Mouse (Mus musculus): ENCODE results near the gene Chn2.

DNA sequence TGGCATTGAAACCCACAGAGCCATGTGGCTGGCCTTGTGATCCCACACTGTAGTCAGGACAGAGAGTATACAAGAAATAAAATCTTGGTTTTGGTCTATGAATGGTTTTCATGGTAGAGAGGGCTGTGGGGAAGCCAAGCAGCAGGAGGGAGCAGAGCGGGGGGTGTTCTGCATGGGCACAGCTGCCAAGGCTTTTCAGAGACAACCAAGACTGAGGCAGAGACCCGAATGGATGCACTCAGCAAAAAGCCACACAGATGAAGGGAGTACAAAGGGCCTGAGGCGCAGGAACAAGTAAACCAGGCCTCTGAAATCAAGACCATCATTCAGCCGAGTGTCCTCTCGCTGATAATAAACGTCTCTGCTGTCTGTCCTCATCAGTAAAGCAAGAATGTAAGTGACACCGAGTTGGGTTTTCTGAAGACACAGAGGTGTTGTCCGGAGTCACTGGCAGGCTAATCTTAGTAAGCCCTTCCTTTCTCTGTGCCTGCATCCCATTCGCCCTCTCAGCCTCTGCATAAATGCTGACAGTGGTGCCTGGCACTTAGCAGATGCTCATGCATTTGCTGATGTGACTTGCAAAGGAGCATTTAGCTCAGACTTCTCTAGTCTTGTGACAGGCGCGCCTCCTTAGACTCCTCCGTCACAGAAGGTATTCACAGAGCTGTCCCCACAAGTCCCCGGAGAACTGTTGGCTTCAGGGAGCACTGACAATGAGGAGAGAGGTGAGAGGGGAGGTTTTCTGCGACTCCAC lies 144.6 kb downstream of the Chn2 start:
- no peak for TF ChIP-seq MAFK (IDR thresholded peaks at IDR 0.05; ENCODE audit: insufficient replicate concordance, low read length)
- no peak for TF ChIP-seq RAD21 (IDR thresholded peaks at IDR 0.05; ENCODE audit: low read depth, low read length)
- no peak for TF ChIP-seq POLR2AphosphoS2 (IDR thresholded peaks at IDR 0.05; ENCODE audit: low read depth, low read length)
- no peak for TF ChIP-seq EP300 (IDR thresholded peaks at IDR 0.05; ENCODE audit: low read length)
- TF ChIP-seq MYC (IDR thresholded peaks at IDR 0.05; ENCODE audit: low read depth, low read length) = no peak
- TF ChIP-seq POLR2A (IDR thresholded peaks at IDR 0.05; ENCODE audit: low read depth, low read length) = no peak
- TF ChIP-seq SIN3A (IDR thresholded peaks at IDR 0.05; ENCODE audit: low read length) = no peak
- TF ChIP-seq GABPA (IDR thresholded peaks at IDR 0.05; ENCODE audit: insufficient replicate concordance, low read depth, low read length) = no peak
- TF ChIP-seq NRF1 (IDR thresholded peaks at IDR 0.05; ENCODE audit: low read depth, low read length) = no peak
- TF ChIP-seq TCF12 (IDR thresholded peaks at IDR 0.05; ENCODE audit: low read depth, low read length) = no peak
- TF ChIP-seq MAX (IDR thresholded peaks at IDR 0.05; ENCODE audit: low read length) = no peak
